Mouse (Mus musculus) erythroblast, embryonic 14.5 days (primary cell): ENCODE measurements around the gene Cd180.

Source experiments
- GATA1 ChIP-seq: IDR thresholded peaks from 2 replicates; pipeline ENCODE4 v1.6.1; 2012; ENCODE audit warnings: low read length, inconsistent platforms, mixed read lengths
- TAL1 ChIP-seq: IDR thresholded peaks from 3 replicates; pipeline ENCODE4 v1.6.1; 2012; ENCODE audit warnings: low read length, inconsistent platforms, mixed read lengths

- no peak for TF ChIP-seq GATA1
- TF ChIP-seq TAL1, result no peak
Observed at GRCm38 (mm10) chr13:102749194-102749593, 55.8 kb downstream of the Cd180 start.
